ENCODE assay signal across 28 mouse cellular contexts in the genomic region with DNA sequence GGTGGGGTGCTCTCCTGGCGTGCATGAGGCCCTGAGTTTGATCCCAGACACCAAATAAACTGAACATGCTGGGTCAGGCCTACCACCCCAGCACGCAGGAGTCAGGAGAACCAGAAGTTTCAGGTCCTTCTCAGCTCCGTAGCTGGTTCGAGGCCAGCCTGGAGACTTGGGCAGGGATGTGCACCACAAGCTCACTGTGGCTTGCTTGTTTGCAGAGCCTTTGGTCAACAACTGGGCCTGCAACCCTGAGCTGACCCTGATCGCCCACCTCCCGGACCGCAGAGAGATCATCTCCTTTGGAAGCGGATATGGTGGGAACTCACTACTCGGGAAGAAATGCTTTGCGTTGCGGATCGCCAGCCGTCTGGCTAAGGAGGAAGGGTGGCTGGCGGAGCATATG. TPM values are rescaled to one million over a fixed set of nuclear protein-coding genes. Genes with fewer than 3 reads are reported as not detected.
DNase-seq lines count a peak whose midpoint lies in the region; ATAC-seq and TF ChIP-seq lines count a peak whose summit lies in the region.
"Had no signal": no experiment of that assay in that cellular context is flagged by ENCODE, and none has a peak within 500 bp of the region (broad histone marks: within the 10 kb centered on the region; RNA-seq: fewer than 3 reads in every experiment).

No protein-coding gene starts in this region.

- TF ChIP-seq EP300 in liver, postnatal 0 days (IDR thresholded peaks at IDR 0.05; ENCODE audit: low read depth): no peak; the same call in 1 of the 2 replicates

- H3K4me3 ChIP-seq in intestine, postnatal 0 days (ENCODE audit: low read depth, low read length): peak overlapping the region; percentile 32
- no peak overlapping the region for H3K4me3 ChIP-seq in intestine, embryonic 15.5 days (replicated peaks)
- H3K4me3 ChIP-seq in kidney, postnatal 0 days (replicated peaks; ENCODE audit: low read depth, low read length): no peak overlapping the region
- peak overlapping the region; percentile 34; the same call in 1 of the 2 replicates for H3K4me3 ChIP-seq in liver, postnatal 0 days (ENCODE audit: low read depth, low read length)
- H3K4me3 ChIP-seq: embryonic facial prominence, embryonic 12.5 days; embryonic facial prominence, embryonic 15.5 days; heart, adult 2 months; hindbrain, embryonic 12.5 days; hindbrain, embryonic 15.5 days had no signal

- no peak for DNase-seq in kidney, postnatal 0 days (ENCODE audit: low spot score)
- no peak for DNase-seq in kidney, adult 9 months
- DNase-seq in liver, postnatal 0 days: peak; percentile 61
- DNase-seq in liver: no peak
- DNase-seq in ovary, adult 18-20 months (ENCODE audit: low spot score): no peak
- DNase-seq: adrenal gland, postnatal 10 days; adrenal gland, postnatal 36 days; B cell, adult 2 months; cerebellum, adult 11 months; cerebellum, adult 2 months; cerebellum, adult 9-11 months; cerebellum, postnatal 25 days; forebrain, postnatal 0 days; gastrocnemius, postnatal 36 days; heart, adult 2 months had no signal

- H3K36me3 ChIP-seq in intestine, postnatal 0 days (ENCODE audit: control insufficient read depth, insufficient read depth): peaks cover 26% of the 10 kb centered on the region; the same call in 1 of the 2 replicates
- no peaks in the 10 kb centered on the region for H3K36me3 ChIP-seq in intestine, embryonic 15.5 days
- H3K36me3 ChIP-seq in kidney, postnatal 0 days (ENCODE audit: insufficient read depth, low read length): no peaks in the 10 kb centered on the region
- no peaks in the 10 kb centered on the region for H3K36me3 ChIP-seq in liver, postnatal 0 days (replicated peaks; ENCODE audit: insufficient read depth, low read length)
- H3K36me3 ChIP-seq: embryonic facial prominence, embryonic 12.5 days; embryonic facial prominence, embryonic 15.5 days; G1E; hindbrain, embryonic 12.5 days; hindbrain, embryonic 15.5 days had no signal

- H3K4me1 ChIP-seq in intestine, postnatal 0 days (replicated peaks; ENCODE audit: control insufficient read depth, insufficient read depth, low read length): peaks cover 7% of the 10 kb centered on the region; the same call in 1 of the 2 replicates
- peaks cover 29% of the 10 kb centered on the region for H3K4me1 ChIP-seq in intestine, embryonic 15.5 days (replicated peaks)
- 0 out of 2 replicates have a peak, but pooled peaks cover 13% of the 10 kb centered on the region for H3K4me1 ChIP-seq in kidney, postnatal 0 days (replicated peaks; ENCODE audit: insufficient read depth, low read length)
- H3K4me1 ChIP-seq in liver, postnatal 0 days (ENCODE audit: insufficient read depth): peaks cover 8% of the 10 kb centered on the region
- H3K4me1 ChIP-seq: embryonic facial prominence, embryonic 12.5 days; hindbrain, embryonic 12.5 days had no signal

- H3K27ac ChIP-seq in intestine, postnatal 0 days (ENCODE audit: low read depth, low read length): peak overlapping the region; percentile 88
- no peak overlapping the region for H3K27ac ChIP-seq in intestine, embryonic 15.5 days
- H3K27ac ChIP-seq in kidney, postnatal 0 days: no peak overlapping the region
- H3K27ac ChIP-seq in liver, postnatal 0 days (ENCODE audit: low read depth): peak overlapping the region; percentile 66
- H3K27ac ChIP-seq: embryonic facial prominence, embryonic 12.5 days; embryonic facial prominence, embryonic 15.5 days; heart, adult 2 months; hindbrain, embryonic 12.5 days; hindbrain, embryonic 15.5 days had no signal

- no peaks in the 10 kb centered on the region for H3K27me3 ChIP-seq in intestine, postnatal 0 days (replicated peaks; ENCODE audit: control insufficient read depth, insufficient read depth, low read length)
- no peaks in the 10 kb centered on the region for H3K27me3 ChIP-seq in intestine, embryonic 15.5 days (replicated peaks)
- H3K27me3 ChIP-seq in kidney, postnatal 0 days (ENCODE audit: insufficient read depth, low read length): no peaks in the 10 kb centered on the region
- H3K27me3 ChIP-seq in liver, postnatal 0 days (ENCODE audit: insufficient read depth, low read length): no peaks in the 10 kb centered on the region
- H3K27me3 ChIP-seq: embryonic facial prominence, embryonic 12.5 days; embryonic facial prominence, embryonic 15.5 days; hindbrain, embryonic 12.5 days; hindbrain, embryonic 15.5 days had no signal

- TF ChIP-seq CTCF in intestine, postnatal 0 days (IDR thresholded peaks at IDR 0.05; ENCODE audit: low read depth): no peak
- TF ChIP-seq CTCF in kidney, postnatal 0 days (IDR thresholded peaks at IDR 0.05; ENCODE audit: low read depth): no peak
- no peak for TF ChIP-seq CTCF in liver, postnatal 0 days (IDR thresholded peaks at IDR 0.05; ENCODE audit: low read depth)

- H3K4me2 ChIP-seq in intestine, postnatal 0 days (replicated peaks; ENCODE audit: low read depth): peak overlapping the region; percentile 57
- H3K4me2 ChIP-seq in intestine, embryonic 15.5 days (replicated peaks): no peak overlapping the region
- H3K4me2 ChIP-seq in kidney, postnatal 0 days (ENCODE audit: low read length): peak overlapping the region; percentile 19; the same call in 1 of the 2 replicates
- peak overlapping the region; percentile 57 for H3K4me2 ChIP-seq in liver, postnatal 0 days (ENCODE audit: low read depth, low read length)
- H3K4me2 ChIP-seq: embryonic facial prominence, embryonic 12.5 days; embryonic facial prominence, embryonic 15.5 days; heart, embryonic 11.5 days; hindbrain, embryonic 12.5 days; hindbrain, embryonic 15.5 days had no signal

- H3K9me3 ChIP-seq in intestine, postnatal 0 days (ENCODE audit: control insufficient read depth): no peaks in the 10 kb centered on the region
- H3K9me3 ChIP-seq in intestine, embryonic 15.5 days: no peaks in the 10 kb centered on the region
- no peaks in the 10 kb centered on the region for H3K9me3 ChIP-seq in kidney, postnatal 0 days (replicated peaks; ENCODE audit: low read length)
- H3K9me3 ChIP-seq in liver, postnatal 0 days (ENCODE audit: low read length): no peaks in the 10 kb centered on the region
- H3K9me3 ChIP-seq: embryonic facial prominence, embryonic 12.5 days; embryonic facial prominence, embryonic 15.5 days; hindbrain, embryonic 12.5 days; hindbrain, embryonic 15.5 days had no signal

- H3K9ac ChIP-seq in intestine, postnatal 0 days (ENCODE audit: low read depth, low read length): peak overlapping the region; percentile 79
- no peak overlapping the region for H3K9ac ChIP-seq in intestine, embryonic 15.5 days
- H3K9ac ChIP-seq in kidney, postnatal 0 days (ENCODE audit: low read depth, low read length): no peak overlapping the region
- peak overlapping the region; percentile 58; the same call in 1 of the 2 replicates for H3K9ac ChIP-seq in liver, postnatal 0 days (replicated peaks)
- H3K9ac ChIP-seq: embryonic facial prominence, embryonic 12.5 days; embryonic facial prominence, embryonic 15.5 days; forebrain, postnatal 0 days; hindbrain, embryonic 12.5 days; hindbrain, embryonic 15.5 days had no signal

- WGBS in intestine, postnatal 0 days: 95% methylated on average over 14 of the region's 14 CpGs
- WGBS in intestine, embryonic 15.5 days: 93% methylated on average over 14 of the region's 14 CpGs
- WGBS in kidney, postnatal 0 days: 92% methylated on average over 14 of the region's 14 CpGs
- WGBS in liver, postnatal 0 days (ENCODE audit: insufficient replicate concordance): 84% methylated on average over 14 of the region's 14 CpGs

- ATAC-seq in intestine, postnatal 0 days: no peak
- ATAC-seq in intestine, embryonic 15.5 days: no peak
- no peak for ATAC-seq in kidney, postnatal 0 days (replicated peaks; ENCODE audit: low FRiP score, low read depth)
- ATAC-seq in liver, postnatal 0 days: no peak
- ATAC-seq: forebrain, embryonic 14.5 days; forebrain, postnatal 0 days; Patski had no signal

RNA-seq across cellular contexts. Expression of a gene that starts 2.1 kb away (rescaled TPM):
- 249 and 336 TPM in 2 replicates for polyA plus RNA-seq in intestine, postnatal 0 days (2015; fragmentation: Nextera tagmentation; extraction: Ambion mirVana)
- 7.0 and 8.4 TPM in 2 replicates for polyA plus RNA-seq in intestine, embryonic 15.5 days (2015; fragmentation: Nextera tagmentation; extraction: Ambion mirVana)
- polyA plus RNA-seq in kidney, postnatal 0 days (2015; fragmentation: Nextera tagmentation; extraction: Ambion mirVana): 47.2 and 67.8 TPM in 2 replicates
- 414 and 703 TPM in 2 replicates for polyA plus RNA-seq in liver, postnatal 0 days (2015; fragmentation: Nextera tagmentation; extraction: Ambion mirVana)
- polyA plus RNA-seq: cerebellum, adult 2 months; embryonic facial prominence, embryonic 12.5 days; embryonic facial prominence, embryonic 15.5 days; forebrain, embryonic 11.5 days; forebrain, embryonic 14.5 days; forebrain, postnatal 0 days; G1E; heart, embryonic 11.5 days; heart, embryonic 14.5 days; hindbrain, embryonic 12.5 days; hindbrain, embryonic 15.5 days; Patski had no signal

RNA-seq across cellular contexts. Expression of a gene that starts 35.6 kb away (rescaled TPM):
- 0.82 and 1.0 TPM in 2 replicates for polyA plus RNA-seq in intestine, postnatal 0 days (2015; fragmentation: Nextera tagmentation; extraction: Ambion mirVana)
- 0.23 and 0.36 TPM in 2 replicates for polyA plus RNA-seq in intestine, embryonic 15.5 days (2015; fragmentation: Nextera tagmentation; extraction: Ambion mirVana)
- polyA plus RNA-seq in kidney, postnatal 0 days (2015; fragmentation: Nextera tagmentation; extraction: Ambion mirVana): 0.08 TPM in 1 of 2 replicates, not detected in the other
- polyA plus RNA-seq in liver, postnatal 0 days (2015; fragmentation: Nextera tagmentation; extraction: Ambion mirVana): 0.21 and 0.25 TPM in 2 replicates
- polyA plus RNA-seq: cerebellum, adult 2 months; forebrain, embryonic 11.5 days; forebrain, embryonic 14.5 days; frontal cortex, adult 2 months; G1E; heart, adult 2 months; Patski had no signal

Comparison
In these comparisons a context has a peak if more than half of its experiments do, and no peak if none do; other contexts are left out.
1. H3K27ac ChIP-seq: peak in intestine, postnatal 0 days (single experiment) and liver, postnatal 0 days (single experiment); none in intestine, embryonic 15.5 days (single experiment) and kidney, postnatal 0 days (single experiment).
2. H3K4me3 ChIP-seq: peak in intestine, postnatal 0 days (single experiment) and liver, postnatal 0 days (single experiment); none in intestine, embryonic 15.5 days (single experiment) and kidney, postnatal 0 days (single experiment).
3. H3K9ac ChIP-seq: peak in intestine, postnatal 0 days (single experiment) and liver, postnatal 0 days (single experiment); none in intestine, embryonic 15.5 days (single experiment) and kidney, postnatal 0 days (single experiment).